Mouse (Mus musculus) adrenal gland, postnatal 4 days (tissue): ENCODE measurements around the gene Pianp. TPM values are rescaled to one million over a fixed set of nuclear protein-coding genes. Genes with fewer than 3 reads are reported as not detected.
A peak's percentile ranks its signal among the peaks of the same experiment; 100 is the strongest.

Experiments used
- DNase-seq, 2 experiments: peaks; one replicate each; pipeline ENCODE4 v3.0.0; 2021 to 2022; ENCODE audit warnings: low spot score in 2 of 2, mixed read lengths in 2 of 2
- total RNA-seq, 2 experiments: library from RNA; stranded (reverse); gene quantifications; 2 replicates each; pipeline ENCODE4 v1.2.3; 2021

Gene Pianp
- total RNA-seq, 2 experiments from 2014 or later = 6.2 to 11.1 TPM

GRCm38 (mm10) chr6:125005086-125005485 is 8.6 kb downstream of the Pianp start:
- DNase-seq = no peak

- no peak for DNase-seq
Measured at GRCm38 (mm10) chr6:125008060-125008459, 11.6 kb downstream of the Pianp start.

GRCm38 (mm10) chr6:125008586-125009128 is 12.2 kb downstream of the Pianp start:
- DNase-seq = peak; percentile 82 to 92

GRCm38 (mm10) chr6:125009129-125009180 is 12.5 kb downstream of the Pianp start, which contains the start of gene Zfp384:
TSS of gene Zfp384 (plus strand) at chr6:125009145.
- no peak for DNase-seq

- peak; percentile 51 to 66 for DNase-seq
Measured at GRCm38 (mm10) chr6:125009181-125010073, 12.9 kb downstream of the Pianp start.

- DNase-seq = no peak
Measured at GRCm38 (mm10) chr6:125017682-125018081, 21.2 kb downstream of the Pianp start.

GRCm38 (mm10) chr6:125030532-125030931 is 34.0 kb downstream of the Pianp start:
- DNase-seq = peak; percentile 35 to 37

GRCm38 (mm10) chr6:125031604-125032003 is 35.1 kb downstream of the Pianp start:
- DNase-seq = no peak

- DNase-seq = no peak
Measured at GRCm38 (mm10) chr6:125038666-125039065, 42.2 kb downstream of the Pianp start.

- DNase-seq = no peak
Measured at GRCm38 (mm10) chr6:125039131-125039530, 42.6 kb downstream of the Pianp start.

- peak; percentile 42 to 64 for DNase-seq
Measured at GRCm38 (mm10) chr6:125039533-125040153, 43.1 kb downstream of the Pianp start, which contains the start of gene Ing4. TSS of gene Ing4 (plus strand) at chr6:125039760.

GRCm38 (mm10) chr6:125040221-125040620 is 43.7 kb downstream of the Pianp start:
- no peak for DNase-seq

- no peak for DNase-seq
Measured at GRCm38 (mm10) chr6:125041047-125041446, 44.6 kb downstream of the Pianp start.

GRCm38 (mm10) chr6:125042081-125042480 is 45.6 kb downstream of the Pianp start:
- DNase-seq = no peak

GRCm38 (mm10) chr6:125046691-125047090 is 50.2 kb downstream of the Pianp start:
- peak; percentile 35 to 69 for DNase-seq

GRCm38 (mm10) chr6:125049678-125050077 is 53.2 kb downstream of the Pianp start, which contains the start of gene Acrbp:
TSS of gene Acrbp (plus strand) at chr6:125049689.
- DNase-seq = no peak

- DNase-seq = no peak
Measured at GRCm38 (mm10) chr6:125051237-125051636, 54.7 kb downstream of the Pianp start.

Other genes with a start within 250 kb of the Pianp start
- gene Gm45234, start 240.7 kb upstream of the Pianp start, total RNA-seq = 1 to 10 TPM in 1 of 2 experiments, not detected in 1; 2.2 TPM
- gene Atn1, start 240.2 kb upstream of the Pianp start, total RNA-seq = 100 to 1,000 TPM in 1 of 2 experiments, 10 to 100 TPM in 1; 99.7 to 111 TPM
- gene Eno2, start 227.0 kb upstream of the Pianp start, total RNA-seq = 10 to 100 TPM; 17.9 to 28.3 TPM
- gene Lrrc23, start 217.0 kb upstream of the Pianp start, total RNA-seq = not detected
- gene Spsb2, start 188.0 kb upstream of the Pianp start, total RNA-seq = 10 to 100 TPM; 18.7 to 19.2 TPM
- gene Tpi1, start 182.4 kb upstream of the Pianp start, total RNA-seq = 100 to 1,000 TPM; 422 to 439 TPM
- 100 to 1,000 TPM; 141 to 148 TPM for gene Usp5, start 167.2 kb upstream of the Pianp start, total RNA-seq
- 10 to 100 TPM; 50.6 to 58.6 TPM for gene Cdca3, start 167.1 kb upstream of the Pianp start, total RNA-seq
- 10 to 100 TPM; 13.9 to 16.3 TPM for gene Gnb3, start 156.4 kb upstream of the Pianp start, total RNA-seq
- 10 to 100 TPM; 47.3 to 52.2 TPM for gene P3h3, start 138.9 kb upstream of the Pianp start, total RNA-seq
- 1 to 10 TPM; 5.1 to 5.6 TPM for gene Gpr162, start 132.7 kb upstream of the Pianp start, total RNA-seq
- gene Cd4, start 108.5 kb upstream of the Pianp start, total RNA-seq = under 1 TPM; 0.62 to 0.84 TPM
- gene Lag3, start 85.0 kb upstream of the Pianp start, total RNA-seq = 1 to 10 TPM; 1.5 to 1.7 TPM
- 100 to 1,000 TPM; 692 to 728 TPM for gene Ptms, start 76.6 kb upstream of the Pianp start, total RNA-seq
- gene Mlf2, start 65.3 kb upstream of the Pianp start, total RNA-seq = 100 to 1,000 TPM; 257 to 265 TPM
- gene Cops7a, start 31.2 kb upstream of the Pianp start, total RNA-seq = 100 to 1,000 TPM; 143 to 151 TPM
- 10 to 100 TPM; 60.6 to 67.6 TPM for gene Zfp384, start 12.5 kb downstream of the Pianp start, total RNA-seq
- 100 to 1,000 TPM; 118 TPM for gene Ing4, start 43.1 kb downstream of the Pianp start, total RNA-seq
- 1 to 10 TPM; 7.3 to 8.0 TPM for gene Acrbp, start 53.0 kb downstream of the Pianp start, total RNA-seq
- 1 to 10 TPM in 1 of 2 experiments, under 1 TPM in 1; 0.84 to 1.0 TPM for gene Lpar5, start 71.2 kb downstream of the Pianp start, total RNA-seq
- 100 to 1,000 TPM; 227 to 264 TPM for gene Chd4, start 99.3 kb downstream of the Pianp start, total RNA-seq
- gene Nop2, start 135.2 kb downstream of the Pianp start, total RNA-seq = 10 to 100 TPM; 36.5 to 36.8 TPM
- gene Iffo1, start 148.5 kb downstream of the Pianp start, total RNA-seq = 10 to 100 TPM; 42.7 to 49.9 TPM
- gene Gapdh, start 169.8 kb downstream of the Pianp start, total RNA-seq = 1,000 to 10,000 TPM; 1,146 to 1,218 TPM
- gene Ncapd2, start 195.0 kb downstream of the Pianp start, total RNA-seq = 100 to 1,000 TPM in 1 of 2 experiments, 10 to 100 TPM in 1; 95.5 to 107 TPM
- 100 to 1,000 TPM; 155 to 168 TPM for gene Mrpl51, start 195.1 kb downstream of the Pianp start, total RNA-seq
- gene Vamp1, start 218.9 kb downstream of the Pianp start, total RNA-seq = 10 to 100 TPM; 42.5 to 44.0 TPM
- 10 to 100 TPM; 10.2 to 11.3 TPM for gene Tapbpl, start 235.2 kb downstream of the Pianp start, total RNA-seq
- gene Cd27, start 240.3 kb downstream of the Pianp start, total RNA-seq = under 1 TPM; 0.36 to 0.68 TPM